Mouse (Mus musculus) lung, postnatal 4 days (tissue): ENCODE data around the gene Rps17.
A peak's percentile ranks its signal among the peaks of the same experiment; 100 is the strongest.

Experiments used
- DNase-seq, 2 experiments: peaks; one replicate each; pipeline ENCODE4 v3.0.0; 2021

Rps17 gene

DNA sequence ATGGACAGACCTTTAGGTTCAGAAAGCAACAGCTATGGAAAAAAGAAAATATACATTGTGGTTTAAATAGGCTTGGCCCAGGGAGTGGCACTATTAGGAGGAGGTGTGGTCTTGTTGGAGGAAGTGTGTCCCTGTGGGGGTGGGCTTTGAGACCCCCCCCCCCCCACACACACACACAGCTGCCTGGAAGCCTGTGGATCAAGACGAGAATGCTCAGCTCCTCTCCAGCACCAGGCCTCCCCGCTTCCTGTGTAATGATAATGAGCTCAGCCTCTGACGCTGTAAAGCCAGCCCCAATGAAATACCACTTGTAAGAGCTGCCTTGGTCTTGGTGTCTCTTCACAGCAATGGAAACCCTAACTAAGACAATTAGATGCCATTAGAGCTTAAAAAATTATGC is 14.3 kb downstream of the Rps17 start:
- DNase-seq, result no peak

DNA sequence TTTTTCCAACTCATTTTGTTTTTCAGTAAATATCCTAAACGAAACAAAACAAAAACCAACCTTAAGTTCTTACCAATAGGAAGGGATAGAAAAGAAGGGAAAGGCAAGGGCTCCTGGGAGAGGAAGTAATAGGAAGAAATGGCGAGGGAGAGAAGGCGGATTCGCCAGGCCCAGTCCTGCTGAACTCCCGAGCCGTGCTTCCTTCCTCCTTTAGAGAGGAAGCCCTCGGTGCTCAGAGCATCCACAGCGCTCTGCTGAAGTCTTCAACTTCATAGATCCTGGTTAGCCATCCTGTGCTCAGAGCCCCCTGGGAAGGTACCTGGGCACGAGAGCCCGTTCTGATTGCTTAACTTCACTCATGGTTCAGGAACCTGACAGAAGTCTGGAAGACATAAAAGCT is 17.4 kb downstream of the Rps17 start:
- no peak for DNase-seq

DNA sequence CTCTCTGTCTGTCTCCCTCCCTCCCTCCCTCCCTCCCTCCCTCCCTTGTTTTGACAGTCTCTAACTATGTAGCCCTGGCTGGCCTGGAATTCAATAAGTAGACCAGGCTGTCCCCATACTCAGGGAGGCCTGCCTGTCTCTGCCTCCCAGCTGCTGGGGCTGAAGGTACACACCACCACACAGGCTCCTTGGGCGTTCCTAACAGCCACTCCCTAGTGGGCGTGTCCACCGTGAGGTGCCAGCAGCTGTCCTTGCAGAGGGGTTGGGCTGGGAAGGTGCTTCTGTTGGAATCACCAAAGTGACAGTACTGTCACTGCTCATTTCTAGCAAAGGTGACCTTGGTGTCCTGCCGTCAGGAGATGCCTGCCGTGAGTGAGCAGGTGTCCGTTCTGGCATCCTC is 18.2 kb downstream of the Rps17 start:
- DNase-seq, result no peak

DNA sequence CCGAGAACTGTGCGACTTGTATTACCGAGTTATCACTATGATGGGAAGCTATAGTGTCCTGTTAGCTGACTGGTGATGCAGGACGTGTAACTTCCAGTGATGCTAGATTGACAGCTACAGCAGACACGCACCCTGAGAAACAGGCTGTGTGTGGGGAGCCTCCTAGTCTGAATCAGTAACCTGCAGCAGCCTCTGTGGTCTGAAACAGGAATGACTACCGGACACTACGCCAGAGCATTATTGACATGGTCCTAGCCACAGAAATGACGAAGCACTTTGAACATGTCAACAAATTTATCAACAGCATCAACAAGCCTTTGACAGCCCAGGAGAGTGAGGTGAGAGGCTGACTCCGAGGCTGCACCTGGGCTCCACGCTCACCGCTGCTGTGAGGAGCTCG is 19.0 kb downstream of the Rps17 start:
- no peak for DNase-seq

DNA sequence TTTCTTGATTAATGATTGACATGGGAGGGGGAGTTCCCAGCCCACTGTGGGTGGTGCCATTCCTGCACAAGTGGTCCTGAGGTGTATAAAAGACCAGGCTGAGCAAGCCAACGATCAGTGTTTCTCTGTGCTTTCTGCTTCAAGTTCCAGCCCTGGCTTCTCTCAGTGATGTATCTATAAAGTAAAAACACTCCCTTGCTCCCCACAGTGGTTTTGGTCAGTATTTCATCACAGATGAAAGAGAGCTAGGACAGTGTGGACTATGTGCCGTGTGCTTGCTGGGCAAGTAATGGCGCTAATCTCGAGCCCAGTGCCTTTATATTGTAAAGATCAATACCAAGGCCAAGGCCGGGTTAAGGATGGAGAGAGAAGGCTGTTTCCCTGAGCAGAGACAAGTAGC is 23.3 kb downstream of the Rps17 start:
- no peak for DNase-seq

DNA sequence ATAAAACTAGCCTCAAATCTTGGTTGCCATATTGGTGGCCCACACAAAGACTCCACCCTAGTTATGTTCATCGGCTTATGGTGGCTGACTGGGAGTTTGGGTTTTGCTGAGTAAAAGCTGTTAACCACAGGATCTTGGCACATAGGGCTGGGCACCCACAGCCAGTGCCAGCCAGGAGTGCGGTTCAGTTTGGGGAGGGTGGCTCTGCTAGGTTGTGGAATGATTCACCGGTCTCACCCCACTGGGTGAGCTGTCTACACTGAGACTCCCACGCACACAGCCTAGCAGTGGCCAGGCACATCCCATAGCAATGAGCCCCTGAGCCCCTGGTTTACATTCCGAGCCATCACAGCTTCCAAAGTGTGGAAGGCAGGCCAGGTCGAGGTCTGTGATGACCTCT is 25.3 kb downstream of the Rps17 start:
- DNase-seq, result peak in 1 of 2 experiments; percentile 16

DNA sequence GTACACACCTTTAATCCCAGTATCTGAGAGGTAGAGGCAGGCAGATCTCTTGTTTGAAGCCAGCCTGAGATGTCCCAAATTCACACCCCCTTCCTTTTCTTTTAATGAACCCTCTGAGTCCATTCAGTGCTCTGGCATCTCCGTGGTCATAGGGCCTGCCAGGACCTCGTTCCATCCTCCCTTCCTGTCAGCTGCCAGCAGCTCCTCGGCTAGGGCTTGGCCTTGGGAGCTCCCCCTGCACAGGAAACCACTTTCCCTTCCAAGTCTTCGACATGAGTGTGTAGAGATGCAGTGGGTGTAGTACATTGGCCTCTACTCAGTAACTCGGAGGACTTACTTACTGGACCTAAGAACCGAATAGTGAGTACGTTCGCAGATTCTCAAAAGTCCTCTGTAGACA is 29.5 kb downstream of the Rps17 start:
- DNase-seq, result no peak

DNA sequence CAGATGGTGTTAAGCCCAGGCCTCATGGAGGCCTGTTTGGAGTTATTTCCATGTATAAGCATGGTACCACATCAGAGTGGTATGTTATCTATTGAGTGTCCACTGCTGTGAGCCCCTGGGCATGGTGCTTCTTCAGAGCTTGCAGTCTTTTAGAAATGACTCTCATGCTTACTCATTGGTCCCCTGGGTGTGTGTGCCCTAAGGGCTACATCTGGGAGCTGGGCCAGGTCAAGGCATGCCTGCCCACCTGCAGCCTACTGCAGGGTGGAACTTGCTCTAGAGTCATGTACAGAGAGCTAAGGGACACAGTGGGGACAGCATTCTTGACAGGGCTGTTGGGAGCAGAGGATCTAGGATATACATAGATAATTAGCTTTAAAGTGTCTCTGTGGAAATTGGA is 33.5 kb downstream of the Rps17 start:
- no peak for DNase-seq

DNA sequence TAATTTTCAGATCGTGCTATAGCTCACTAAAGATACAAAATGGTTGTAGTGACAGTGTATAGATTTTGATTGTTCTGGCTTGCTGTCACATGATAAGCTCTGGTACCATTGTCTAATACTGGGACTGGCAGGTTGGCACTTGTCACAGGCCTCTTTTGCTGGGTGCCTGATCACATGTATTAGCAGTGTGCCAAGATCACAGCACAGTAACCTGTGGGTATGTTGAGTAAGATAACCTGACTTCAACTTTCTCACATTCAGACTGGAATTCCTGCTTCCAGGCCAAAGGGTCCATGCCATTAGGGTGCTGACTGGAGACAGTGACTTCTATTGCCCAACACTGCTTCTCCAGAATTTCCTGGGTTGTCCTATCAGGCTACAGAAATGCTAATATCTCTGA is 33.9 kb downstream of the Rps17 start:
- DNase-seq, result no peak

DNA sequence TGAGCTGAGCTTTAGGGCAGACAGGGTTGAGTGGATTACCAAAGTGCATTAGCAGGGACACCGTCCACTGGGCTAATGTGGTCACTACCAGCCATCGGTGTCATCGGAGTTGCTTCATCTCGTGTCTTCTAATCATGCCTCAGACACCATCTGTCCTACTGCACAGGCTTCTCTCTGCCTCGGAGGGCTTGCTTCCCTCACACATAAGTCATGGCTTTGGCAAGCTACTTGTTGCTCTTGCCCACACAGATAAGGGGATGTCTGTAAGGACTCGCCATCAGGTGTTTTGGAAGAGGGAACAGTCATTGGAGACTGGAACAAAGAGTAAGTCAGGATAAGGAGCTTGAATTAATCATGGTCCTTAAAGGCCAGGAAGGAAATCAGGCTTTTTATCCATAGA is 35.8 kb downstream of the Rps17 start:
- DNase-seq, result no peak

DNA sequence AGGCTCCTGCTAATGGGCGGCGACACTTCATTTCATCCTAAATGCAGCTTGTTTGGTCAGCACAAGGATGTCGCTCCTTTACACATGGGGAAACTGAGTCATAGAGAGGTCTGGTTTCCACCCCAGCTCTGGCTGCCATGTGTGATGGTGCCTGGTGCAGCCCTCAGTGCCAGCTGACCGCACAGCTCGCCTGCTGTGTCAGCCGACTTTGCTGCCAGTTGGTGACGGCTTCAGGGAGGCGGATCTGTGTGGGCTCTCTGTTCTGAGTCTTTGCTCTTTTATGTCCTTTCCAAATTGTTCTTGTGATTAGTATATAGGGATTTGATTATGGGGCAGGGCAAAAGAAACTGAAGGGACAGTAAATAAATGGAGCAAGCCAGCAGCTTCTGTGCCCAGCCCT is 37.3 kb downstream of the Rps17 start:
- DNase-seq, result no peak

DNA sequence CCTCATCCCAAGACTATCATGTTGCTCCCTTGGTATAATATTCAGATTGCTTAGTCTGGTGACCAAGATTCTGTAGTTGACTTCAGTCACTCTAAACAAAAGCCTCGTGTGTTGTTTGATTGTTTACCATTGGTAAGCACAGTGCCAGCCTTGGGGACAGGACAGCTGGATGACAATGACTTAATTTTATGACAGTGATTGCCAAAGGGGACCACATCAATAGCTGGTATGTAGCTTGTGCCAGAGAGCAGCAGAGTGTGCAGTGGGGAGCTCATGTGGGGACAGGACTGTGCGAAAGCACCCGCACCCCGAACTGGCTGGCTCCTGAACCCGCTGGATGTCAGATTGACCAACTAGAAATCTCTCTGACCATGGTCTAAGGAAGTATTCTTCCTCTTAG is 40.4 kb downstream of the Rps17 start:
- DNase-seq, result no peak

DNA sequence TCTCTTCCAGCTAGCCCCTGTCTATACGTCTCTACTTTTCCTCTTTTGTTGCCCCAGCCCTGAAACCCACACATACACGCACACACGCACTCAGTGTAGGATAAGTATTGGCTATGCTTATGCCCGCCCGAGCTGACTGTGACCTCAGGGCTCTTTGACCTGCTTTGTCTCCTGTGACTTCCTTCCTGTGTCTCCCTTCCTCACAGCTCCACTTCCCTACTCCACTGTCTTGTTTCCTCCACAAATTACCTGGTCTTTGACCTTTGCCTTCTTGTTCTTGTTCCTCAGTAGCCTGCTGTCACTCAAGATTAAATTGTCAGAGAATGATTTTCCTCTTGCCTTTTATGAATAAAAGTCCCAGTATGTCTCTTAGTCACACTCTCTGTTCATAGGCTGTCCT is 41.0 kb downstream of the Rps17 start:
- DNase-seq, result no peak

DNA sequence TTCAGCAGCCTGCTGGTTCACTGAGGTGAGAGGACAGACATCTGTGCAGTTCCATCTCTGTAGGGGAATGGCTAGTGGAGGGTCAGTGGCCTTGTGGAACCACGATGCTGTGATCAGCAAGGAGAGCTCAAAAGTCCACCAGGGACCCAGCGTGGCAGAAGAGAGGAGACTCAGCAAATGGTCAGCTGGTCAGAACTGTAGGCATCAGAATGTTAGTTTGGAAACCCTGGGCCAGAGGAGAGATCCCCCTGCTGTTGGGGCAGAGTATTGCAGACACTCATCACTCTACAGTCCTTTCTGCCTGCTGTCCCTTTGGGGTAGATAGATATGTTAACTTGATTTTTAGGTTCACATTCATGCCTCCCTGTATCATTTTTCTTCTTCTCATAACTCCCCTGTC is 41.4 kb downstream of the Rps17 start:
- peak in 1 of 2 experiments; percentile 25 for DNase-seq

DNA sequence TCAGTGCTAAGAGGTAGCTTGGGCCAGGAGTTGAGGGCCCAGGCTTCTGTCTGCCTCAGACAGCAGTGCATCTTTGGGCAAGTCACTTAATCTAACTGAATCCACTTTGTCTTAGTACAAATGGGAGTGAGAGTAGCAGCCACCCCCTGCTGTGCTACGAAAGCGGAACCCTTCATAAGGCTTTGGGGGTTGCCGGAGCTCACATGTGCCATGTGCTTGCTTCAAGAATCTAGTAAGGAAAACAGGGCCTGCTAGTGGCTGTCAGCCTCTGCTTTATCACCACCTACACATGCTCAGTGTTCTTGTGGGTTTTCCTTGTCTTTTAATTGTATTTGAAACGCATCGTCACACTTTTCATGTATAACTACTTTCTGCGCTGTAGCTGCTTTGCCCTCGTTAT is 43.7 kb downstream of the Rps17 start:
- DNase-seq, result no peak

DNA sequence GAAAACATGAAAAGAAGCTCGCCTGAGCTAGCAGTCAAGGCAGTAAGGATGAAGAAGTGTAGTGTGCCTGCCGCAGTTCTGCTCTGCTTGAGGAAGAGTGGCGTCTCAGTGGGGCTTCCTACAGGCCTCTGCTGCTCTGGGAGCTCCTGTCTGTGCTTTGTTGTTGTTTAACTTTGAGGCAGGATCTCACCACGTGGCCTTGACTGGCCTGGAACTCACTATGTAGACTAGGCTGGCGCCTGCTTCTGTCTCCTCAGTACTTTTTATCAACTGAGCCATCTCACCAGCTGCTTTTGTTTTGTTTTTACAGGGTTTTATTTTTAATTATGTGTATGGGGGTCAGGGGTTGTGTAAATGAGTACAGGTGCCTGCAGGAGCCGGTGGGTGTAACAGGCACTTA is 46.8 kb downstream of the Rps17 start:
- no peak for DNase-seq

DNA sequence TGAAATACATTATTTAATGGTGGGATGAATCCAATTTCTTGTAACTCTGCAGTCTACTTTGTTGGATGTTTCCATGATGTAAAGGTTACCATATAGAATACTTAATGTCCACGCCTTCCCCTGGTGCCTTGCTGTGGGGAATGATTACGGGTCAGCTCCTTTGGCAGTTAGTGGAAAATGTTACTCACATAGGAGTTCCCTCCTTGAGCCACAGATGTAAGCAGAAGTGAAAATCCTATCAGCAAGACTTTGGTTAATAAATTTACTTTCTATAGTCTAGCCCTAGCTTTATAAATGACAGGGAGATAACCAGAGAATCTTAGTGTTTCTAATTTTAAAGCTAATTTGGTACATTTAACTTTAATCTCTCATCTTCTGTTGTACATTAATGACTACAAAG is 49.9 kb downstream of the Rps17 start:
- no peak for DNase-seq
